Mouse (Mus musculus): ENCODE measurements around the gene Lgr6. TPM values are rescaled to one million over a fixed set of nuclear protein-coding genes. Genes with fewer than 3 reads are reported as not detected.
A peak's percentile ranks its signal among the peaks of the same experiment; 100 is the strongest.

The Lgr6 gene
- polyA plus RNA-seq, 1 experiment from 2014 or later: 1.4 TPM

GRCm38 (mm10) chr1:135095189-135095588, 9.9 kb downstream of the Lgr6 start:
- ATAC-seq (ENCODE audit: low FRiP score, low read depth): no peak
- H3K36me3 ChIP-seq: no peaks in the 10 kb centered on the region
- no peak overlapping the region for H3K27ac ChIP-seq (replicated peaks)
- H3K4me2 ChIP-seq: no peak overlapping the region
- H3K4me1 ChIP-seq (replicated peaks): no peaks in the 10 kb centered on the region
- 66% methylated on average over 7 of the region's 7 CpGs for WGBS
- H3K9me3 ChIP-seq: no peaks in the 10 kb centered on the region
- H3K4me3 ChIP-seq: no peak overlapping the region
- no peak overlapping the region for H3K9ac ChIP-seq
- peaks cover 2% of the 10 kb centered on the region; the same call in 1 of the 2 replicates for H3K27me3 ChIP-seq

GRCm38 (mm10) chr1:135094723-135095122, 10.4 kb downstream of the Lgr6 start:
- Histone ChIP-seq H3K27me3 (peaks cover 2% of the 10 kb centered on the region; the same call in 1 of the 2 replicates), H3K4me1 (replicated peaks) (no peaks in the 10 kb centered on the region), H3K4me2 (no peak overlapping the region), H3K27ac (replicated peaks) (no peak overlapping the region), H3K9ac (no peak overlapping the region), H3K9me3 (no peaks in the 10 kb centered on the region), H3K4me3 (no peak overlapping the region), H3K36me3 (no peaks in the 10 kb centered on the region)
- no peak for ATAC-seq (ENCODE audit: low FRiP score, low read depth)
- WGBS: 75% methylated on average over 7 of the region's 7 CpGs

GRCm38 (mm10) chr1:135090914-135091313, 14.2 kb downstream of the Lgr6 start:
- no peak overlapping the region for H3K4me2 ChIP-seq
- ATAC-seq (ENCODE audit: low FRiP score, low read depth): no peak
- no peak overlapping the region for H3K4me3 ChIP-seq
- H3K9me3 ChIP-seq: no peaks in the 10 kb centered on the region
- no peaks in the 10 kb centered on the region for H3K36me3 ChIP-seq
- WGBS: 69% methylated on average over 3 of the region's 3 CpGs
- H3K4me1 ChIP-seq (replicated peaks): no peaks in the 10 kb centered on the region
- no peak overlapping the region for H3K9ac ChIP-seq
- no peak overlapping the region for H3K27ac ChIP-seq (replicated peaks)
- H3K27me3 ChIP-seq: peaks cover 7% of the 10 kb centered on the region

- no peak overlapping the region for H3K4me2 ChIP-seq
- WGBS: 78% methylated on average over 10 of the region's 10 CpGs
- ATAC-seq (ENCODE audit: low FRiP score, low read depth): no peak
- no peaks in the 10 kb centered on the region for H3K36me3 ChIP-seq
- no peak overlapping the region for H3K4me3 ChIP-seq
- H3K27ac ChIP-seq (replicated peaks): no peak overlapping the region
- peaks cover 5% of the 10 kb centered on the region for H3K4me1 ChIP-seq (replicated peaks)
- peaks cover 19% of the 10 kb centered on the region for H3K27me3 ChIP-seq
- H3K9ac ChIP-seq: no peak overlapping the region
- no peaks in the 10 kb centered on the region for H3K9me3 ChIP-seq
Observed at GRCm38 (mm10) chr1:135089626-135090025, 15.4 kb downstream of the Lgr6 start.

- Histone ChIP-seq H3K4me1 (replicated peaks) (peaks cover 5% of the 10 kb centered on the region), H3K4me3 (no peak overlapping the region), H3K4me2 (no peak overlapping the region), H3K36me3 (no peaks in the 10 kb centered on the region), H3K27ac (replicated peaks) (no peak overlapping the region), H3K9ac (no peak overlapping the region), H3K27me3 (peaks cover 26% of the 10 kb centered on the region), H3K9me3 (no peaks in the 10 kb centered on the region)
- ATAC-seq (ENCODE audit: low FRiP score, low read depth): no peak
- 40% methylated on average over 1 of the region's 1 CpGs for WGBS
Observed at GRCm38 (mm10) chr1:135087414-135087813, 17.7 kb downstream of the Lgr6 start.

GRCm38 (mm10) chr1:135086015-135086414, 19.1 kb downstream of the Lgr6 start:
- WGBS: 49% methylated on average over 7 of the region's 7 CpGs
- no peaks in the 10 kb centered on the region for H3K9me3 ChIP-seq

GRCm38 (mm10) chr1:135085296-135085871, 19.7 kb downstream of the Lgr6 start:
- Histone ChIP-seq H3K27ac (replicated peaks) (no peak overlapping the region), H3K36me3 (no peaks in the 10 kb centered on the region), H3K27me3 (peaks cover 26% of the 10 kb centered on the region), H3K4me3 (peak overlapping the region; percentile 18; the same call in 1 of the 2 replicates), H3K9ac (no peak overlapping the region), H3K4me1 (replicated peaks) (peaks cover 5% of the 10 kb centered on the region), H3K9me3 (no peaks in the 10 kb centered on the region), H3K4me2 (peak overlapping the region; percentile 35)
- 14% methylated on average over 26 of the region's 28 CpGs for WGBS
- no peak for ATAC-seq (ENCODE audit: low FRiP score, low read depth)

More at GRCm38 (mm10) chr1:135086015-135086414, 19.1 kb downstream of the Lgr6 start:
- Histone ChIP-seq H3K9ac (no peak overlapping the region), H3K27ac (replicated peaks) (no peak overlapping the region), H3K36me3 (no peaks in the 10 kb centered on the region), H3K4me2 (no peak overlapping the region), H3K4me3 (no peak overlapping the region), H3K27me3 (peaks cover 26% of the 10 kb centered on the region), H3K4me1 (replicated peaks) (peaks cover 5% of the 10 kb centered on the region)
- no peak for ATAC-seq (ENCODE audit: low FRiP score, low read depth)

GRCm38 (mm10) chr1:135083465-135083864, 21.6 kb downstream of the Lgr6 start:
- H3K4me2 ChIP-seq: no peak overlapping the region
- 69% methylated on average over 9 of the region's 9 CpGs for WGBS
- no peak for ATAC-seq (ENCODE audit: low FRiP score, low read depth)

GRCm38 (mm10) chr1:135082267-135082666, 22.8 kb downstream of the Lgr6 start:
- 77% methylated on average over 3 of the region's 3 CpGs for WGBS

More at GRCm38 (mm10) chr1:135083465-135083864, 21.6 kb downstream of the Lgr6 start:
- H3K27ac ChIP-seq (replicated peaks): no peak overlapping the region
- peaks cover 26% of the 10 kb centered on the region for H3K27me3 ChIP-seq
- no peak overlapping the region for H3K9ac ChIP-seq
- peaks cover 5% of the 10 kb centered on the region for H3K4me1 ChIP-seq (replicated peaks)
- H3K9me3 ChIP-seq: no peaks in the 10 kb centered on the region
- H3K4me3 ChIP-seq: no peak overlapping the region
- H3K36me3 ChIP-seq: no peaks in the 10 kb centered on the region

GRCm38 (mm10) chr1:135079021-135079420, 26.1 kb downstream of the Lgr6 start:
- no peaks in the 10 kb centered on the region for H3K9me3 ChIP-seq
- H3K4me1 ChIP-seq (replicated peaks): no peaks in the 10 kb centered on the region
- no peak overlapping the region for H3K9ac ChIP-seq
- no peaks in the 10 kb centered on the region for H3K36me3 ChIP-seq
- H3K4me2 ChIP-seq: no peak overlapping the region
- no peak overlapping the region for H3K27ac ChIP-seq (replicated peaks)
- no peak overlapping the region for H3K4me3 ChIP-seq
- no peak for ATAC-seq (ENCODE audit: low FRiP score, low read depth)
- 49% methylated on average over 2 of the region's 2 CpGs for WGBS
- H3K27me3 ChIP-seq: peaks cover under 1% of the 10 kb centered on the region; the same call in 1 of the 2 replicates

More at GRCm38 (mm10) chr1:135082267-135082666, 22.8 kb downstream of the Lgr6 start:
- Histone ChIP-seq H3K27ac (replicated peaks) (no peak overlapping the region), H3K9ac (no peak overlapping the region), H3K9me3 (no peaks in the 10 kb centered on the region), H3K4me3 (no peak overlapping the region), H3K4me2 (no peak overlapping the region), H3K36me3 (no peaks in the 10 kb centered on the region), H3K4me1 (replicated peaks) (peaks cover 5% of the 10 kb centered on the region), H3K27me3 (peaks cover 24% of the 10 kb centered on the region)
- ATAC-seq (ENCODE audit: low FRiP score, low read depth): no peak

- no peak overlapping the region for H3K4me2 ChIP-seq
- H3K9me3 ChIP-seq: no peaks in the 10 kb centered on the region
- H3K27ac ChIP-seq (replicated peaks): no peak overlapping the region
- no peak overlapping the region for H3K4me3 ChIP-seq
- H3K9ac ChIP-seq: no peak overlapping the region
- WGBS: 61% methylated on average over 5 of the region's 5 CpGs
- H3K27me3 ChIP-seq: no peaks in the 10 kb centered on the region
- no peak for ATAC-seq (ENCODE audit: low FRiP score, low read depth)
- no peaks in the 10 kb centered on the region for H3K36me3 ChIP-seq
- no peaks in the 10 kb centered on the region for H3K4me1 ChIP-seq (replicated peaks)
Observed at GRCm38 (mm10) chr1:135076470-135076869, 28.6 kb downstream of the Lgr6 start.

- ATAC-seq (ENCODE audit: low FRiP score, low read depth): no peak
- WGBS: 100% methylated on average over 1 of the region's 1 CpGs
- H3K9ac ChIP-seq: no peak overlapping the region
Observed at GRCm38 (mm10) chr1:135075270-135075669, 29.8 kb downstream of the Lgr6 start.

GRCm38 (mm10) chr1:135072643-135073042, 32.4 kb downstream of the Lgr6 start:
- no peaks in the 10 kb centered on the region for H3K36me3 ChIP-seq
- ATAC-seq (ENCODE audit: low FRiP score, low read depth): no peak
- H3K4me1 ChIP-seq (replicated peaks): no peaks in the 10 kb centered on the region
- no peaks in the 10 kb centered on the region for H3K27me3 ChIP-seq
- no peaks in the 10 kb centered on the region for H3K9me3 ChIP-seq
- no peak overlapping the region for H3K4me2 ChIP-seq
- no peak overlapping the region for H3K9ac ChIP-seq
- no peak overlapping the region for H3K27ac ChIP-seq (replicated peaks)
- H3K4me3 ChIP-seq: no peak overlapping the region
- WGBS: 60% methylated on average over 5 of the region's 5 CpGs

More at GRCm38 (mm10) chr1:135075270-135075669, 29.8 kb downstream of the Lgr6 start:
- no peaks in the 10 kb centered on the region for H3K27me3 ChIP-seq
- no peaks in the 10 kb centered on the region for H3K4me1 ChIP-seq (replicated peaks)
- H3K4me2 ChIP-seq: no peak overlapping the region
- H3K9me3 ChIP-seq: no peaks in the 10 kb centered on the region
- H3K4me3 ChIP-seq: no peak overlapping the region
- H3K27ac ChIP-seq (replicated peaks): no peak overlapping the region
- H3K36me3 ChIP-seq: no peaks in the 10 kb centered on the region
